Mouse (Mus musculus): ENCODE data around the gene Ccdc149.

Gene Ccdc149

GRCm38 (mm10) chr5:52438946-52439345 lies 32.4 kb downstream of the Ccdc149 start:
- DNase-seq: no peak

- DNase-seq: no peak
These were observed 35.8 kb downstream of the Ccdc149 start for GRCm38 (mm10) chr5:52435533-52435932.

- peak; percentile 49 for DNase-seq
These were observed 40.0 kb downstream of the Ccdc149 start for GRCm38 (mm10) chr5:52431276-52431844.

GRCm38 (mm10) chr5:52429731-52430480 lies 41.4 kb downstream of the Ccdc149 start:
- DNase-seq: no peak

GRCm38 (mm10) chr5:52428613-52429012 lies 42.7 kb downstream of the Ccdc149 start:
- no peak for DNase-seq

- DNase-seq: no peak
These were observed 45.5 kb downstream of the Ccdc149 start for GRCm38 (mm10) chr5:52425819-52426218.

GRCm38 (mm10) chr5:52423893-52424292 lies 47.4 kb downstream of the Ccdc149 start:
- no peak for DNase-seq

GRCm38 (mm10) chr5:52416485-52416884 lies 54.8 kb downstream of the Ccdc149 start:
- DNase-seq: no peak

GRCm38 (mm10) chr5:52415917-52416316 lies 55.4 kb downstream of the Ccdc149 start:
- no peak for DNase-seq

GRCm38 (mm10) chr5:52415193-52415592 lies 56.1 kb downstream of the Ccdc149 start:
- DNase-seq: no peak

GRCm38 (mm10) chr5:52411567-52411966 lies 59.8 kb downstream of the Ccdc149 start:
- peak; percentile 26 for DNase-seq

GRCm38 (mm10) chr5:52410197-52410596 lies 61.1 kb downstream of the Ccdc149 start:
- no peak for DNase-seq

GRCm38 (mm10) chr5:52408668-52409315 lies 62.5 kb downstream of the Ccdc149 start:
- no peak for DNase-seq

GRCm38 (mm10) chr5:52404373-52404772 lies 66.9 kb downstream of the Ccdc149 start:
- DNase-seq: no peak

- DNase-seq: no peak
These were observed 77.6 kb downstream of the Ccdc149 start for GRCm38 (mm10) chr5:52393756-52394155.

- no peak for DNase-seq
These were observed 79.8 kb downstream of the Ccdc149 start for GRCm38 (mm10) chr5:52391471-52391870.

- no peak for DNase-seq
These were observed 80.9 kb downstream of the Ccdc149 start for GRCm38 (mm10) chr5:52390381-52390780.

- DNase-seq: no peak
These were observed 83.1 kb downstream of the Ccdc149 start for GRCm38 (mm10) chr5:52388092-52388749.

GRCm38 (mm10) chr5:52386016-52386415 lies 85.3 kb downstream of the Ccdc149 start:
- DNase-seq: no peak

GRCm38 (mm10) chr5:52383748-52384147 lies 87.6 kb downstream of the Ccdc149 start:
- DNase-seq: no peak

- no peak for DNase-seq
These were observed 88.5 kb downstream of the Ccdc149 start for GRCm38 (mm10) chr5:52382837-52383236.

- no peak for DNase-seq
These were observed 95.5 kb downstream of the Ccdc149 start for GRCm38 (mm10) chr5:52375847-52376246.

GRCm38 (mm10) chr5:52370901-52371300 lies 100.4 kb downstream of the Ccdc149 start:
- no peak for DNase-seq
